Mouse (Mus musculus) kidney, postnatal 36 days (tissue): ENCODE data around the gene Tmem170b.

Experiments used
- DNase-seq, 2 experiments: peaks; one replicate each; pipeline ENCODE4 v3.0.0; 2021 to 2022; ENCODE audit warnings: mixed read lengths in 2 of 2

The Tmem170b gene

DNA sequence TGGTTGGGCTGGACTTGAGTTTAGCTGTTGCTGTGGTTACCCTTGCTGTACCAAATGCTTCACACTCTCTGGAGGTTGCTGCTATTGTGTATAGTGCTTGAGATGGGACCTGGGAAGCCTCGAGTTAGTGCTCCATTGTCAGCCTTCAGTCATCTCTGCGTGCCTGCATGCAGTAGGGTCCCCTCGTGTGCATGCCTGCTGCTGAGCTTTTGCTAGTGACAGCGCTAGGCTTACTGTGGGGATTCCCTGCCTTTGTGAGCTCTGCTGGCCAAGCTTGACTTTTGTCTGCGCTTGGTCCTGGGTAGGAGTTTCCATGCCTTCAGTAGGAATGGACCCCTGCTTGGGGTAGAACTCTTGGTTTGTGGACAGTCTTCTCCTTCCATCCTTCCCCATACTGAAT lies 9.3 kb downstream of the Tmem170b start:
- DNase-seq: no peak

DNA sequence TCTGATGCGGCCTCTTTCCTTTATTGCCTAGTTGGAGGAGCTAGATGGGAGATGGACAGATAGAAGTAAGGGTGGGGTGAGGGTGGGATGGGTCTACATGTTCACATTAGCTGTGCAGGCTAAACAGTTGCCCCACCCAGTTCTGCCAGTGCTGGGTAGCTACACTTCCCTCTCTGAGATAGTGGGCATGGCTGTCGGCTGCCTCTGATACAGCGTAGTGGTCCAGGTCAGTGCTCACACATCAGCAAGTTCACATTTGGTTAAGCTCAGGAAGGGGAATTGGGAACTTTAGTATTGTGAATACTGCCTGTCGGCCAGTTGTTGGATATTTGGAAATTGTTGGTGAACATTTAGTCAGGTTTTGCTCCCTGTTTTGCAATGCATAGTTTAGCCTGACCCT lies 13.8 kb downstream of the Tmem170b start:
- no peak for DNase-seq

DNA sequence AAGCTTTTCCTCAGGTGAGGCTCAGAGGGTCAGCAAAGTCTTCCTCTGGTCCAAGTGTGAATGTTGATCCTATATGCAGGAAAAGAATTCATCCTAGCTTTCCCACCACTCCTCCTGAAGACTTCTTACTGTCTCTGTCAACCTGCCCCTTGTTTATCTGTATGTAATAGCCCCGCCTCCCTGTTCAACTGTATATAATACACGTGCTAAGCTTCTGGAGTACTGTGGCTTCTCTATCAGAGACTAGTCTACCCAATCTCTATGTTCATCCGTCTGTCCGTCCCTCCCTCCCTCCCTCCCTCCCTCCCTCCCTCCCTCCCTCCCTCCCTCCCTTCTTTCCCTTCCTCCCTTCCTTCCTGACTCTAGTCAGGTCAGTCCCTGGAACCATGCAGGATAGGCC lies 14.4 kb downstream of the Tmem170b start:
- no peak for DNase-seq

DNA sequence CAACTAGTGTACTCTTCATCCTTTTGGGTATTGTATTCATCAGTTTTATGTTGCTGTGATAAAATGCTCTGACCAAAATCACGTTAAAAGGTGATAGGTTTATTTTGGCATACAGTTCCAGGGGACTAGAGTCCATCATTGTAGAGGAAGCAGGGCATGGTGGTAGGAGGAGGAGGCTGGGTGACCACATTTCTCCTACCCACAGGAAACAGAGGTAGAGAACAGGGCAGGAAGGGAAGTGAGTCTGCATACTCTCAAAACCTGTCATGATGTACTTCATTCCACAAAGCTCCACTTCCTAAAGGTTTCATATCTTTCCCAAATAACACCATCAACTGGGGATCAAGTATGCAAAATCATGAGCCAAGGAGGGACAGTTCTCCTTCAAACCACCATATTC lies 18.4 kb downstream of the Tmem170b start:
- no peak for DNase-seq

DNA sequence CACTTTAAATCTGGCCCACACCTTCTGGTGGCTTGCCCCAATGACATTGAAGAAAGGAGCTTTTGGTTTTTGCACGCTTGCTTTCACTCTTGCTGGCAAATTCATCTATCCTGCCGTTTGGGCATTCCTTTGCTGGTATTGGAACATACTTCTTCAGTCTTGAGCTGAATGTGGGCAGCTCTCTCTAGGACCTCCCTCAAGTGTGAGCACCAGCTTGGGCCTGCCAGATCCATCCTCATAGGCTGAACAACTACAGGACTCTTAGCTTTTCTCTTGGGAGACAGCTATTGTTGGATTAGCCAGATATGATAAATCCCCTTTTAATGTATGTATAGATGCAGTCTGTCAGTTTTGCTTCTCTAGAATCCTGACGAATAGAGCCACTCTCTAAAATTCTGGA lies 19.5 kb downstream of the Tmem170b start:
- DNase-seq: no peak

DNA sequence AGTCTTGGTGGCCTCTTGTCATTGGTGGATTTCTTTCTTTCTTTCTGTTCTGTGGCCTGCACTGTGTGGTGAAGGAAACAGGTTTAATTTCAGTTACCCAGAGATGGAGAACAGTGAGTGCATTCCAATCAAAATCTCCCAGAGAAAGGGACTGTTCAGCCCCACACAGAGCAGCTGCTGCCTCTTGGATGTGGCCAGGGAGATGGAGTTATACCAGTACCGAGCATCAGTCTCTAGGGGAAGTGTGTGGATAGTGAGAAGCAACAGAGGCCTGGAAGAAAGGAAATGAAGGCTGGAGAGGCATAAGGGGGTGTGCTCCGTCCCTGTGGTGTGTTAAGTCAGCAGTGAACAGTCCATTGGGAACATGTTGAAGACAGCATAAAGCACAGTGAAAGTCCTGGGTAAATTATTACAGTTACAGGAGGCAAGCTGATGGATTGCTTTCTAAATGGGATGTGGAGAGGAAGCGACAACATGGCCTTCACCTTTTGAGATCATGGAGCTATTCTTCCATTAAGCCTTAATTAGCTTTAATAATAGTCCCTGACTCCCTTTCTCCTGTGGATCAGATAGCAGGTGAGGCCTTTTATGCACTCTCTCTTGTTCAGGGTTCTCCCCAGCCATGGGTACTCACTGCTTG lies 21.7 kb downstream of the Tmem170b start:
- DNase-seq: no peak

DNA sequence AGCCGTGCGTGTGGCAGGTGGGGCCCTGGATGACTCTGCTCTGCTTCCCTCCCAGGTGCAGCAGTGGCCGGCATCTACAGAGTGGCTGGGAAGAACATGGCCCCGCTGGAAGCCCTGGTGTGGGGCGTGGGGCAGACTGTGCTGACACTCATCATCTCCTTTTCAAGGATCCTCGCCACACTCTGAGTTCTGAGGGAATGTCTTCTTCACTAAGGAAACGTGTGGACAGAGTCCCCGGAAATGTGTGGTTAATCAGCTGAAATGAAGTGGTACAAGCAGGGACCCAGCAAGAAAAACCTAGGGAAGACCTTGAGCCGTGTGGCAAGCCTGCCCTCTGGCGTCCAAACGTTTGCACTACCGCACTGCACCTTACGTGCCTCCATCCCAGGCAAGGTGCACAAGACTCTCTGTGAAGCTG lies 28.7 kb downstream of the Tmem170b start:
- DNase-seq: peak; percentile 70 to 89

DNA sequence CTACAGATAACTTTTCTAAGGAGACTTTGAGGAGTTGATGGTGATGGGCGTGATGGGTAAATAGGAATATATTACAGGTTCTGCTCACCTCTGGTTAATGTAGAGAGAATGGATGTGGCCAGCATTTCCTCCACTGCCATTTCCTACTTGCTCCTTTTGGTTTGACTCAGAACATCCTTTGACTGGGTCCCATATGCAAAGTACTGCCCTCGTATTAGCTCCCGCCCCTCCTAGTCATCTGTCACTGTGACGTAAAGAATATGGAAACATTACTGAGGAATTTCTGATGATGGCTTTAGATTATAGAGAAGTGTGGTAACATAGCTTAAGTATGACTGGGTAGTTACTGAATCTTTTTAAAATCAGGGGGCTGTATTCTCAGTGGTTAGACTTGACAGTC lies 32.4 kb downstream of the Tmem170b start:
- DNase-seq: no peak

DNA sequence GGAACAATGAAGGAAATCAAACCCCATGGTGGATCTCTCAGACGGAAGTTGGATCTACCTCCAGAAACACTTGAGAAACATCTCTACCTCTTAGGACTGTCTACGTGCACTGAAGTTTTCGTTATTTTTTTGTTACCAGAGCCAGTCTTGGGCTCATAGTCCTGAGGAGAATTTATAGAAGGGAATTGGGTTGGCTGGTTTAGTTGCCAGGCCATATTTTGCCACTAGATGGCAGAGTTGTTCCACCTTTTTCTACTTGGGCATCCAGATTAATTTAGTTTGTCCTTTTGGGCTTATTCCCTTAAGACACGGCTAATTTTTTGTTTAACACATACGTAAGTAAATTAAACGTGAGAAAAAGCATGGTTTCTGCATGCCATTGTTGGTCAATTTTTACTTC lies 37.1 kb downstream of the Tmem170b start:
- DNase-seq: peak; percentile 70 to 84

DNA sequence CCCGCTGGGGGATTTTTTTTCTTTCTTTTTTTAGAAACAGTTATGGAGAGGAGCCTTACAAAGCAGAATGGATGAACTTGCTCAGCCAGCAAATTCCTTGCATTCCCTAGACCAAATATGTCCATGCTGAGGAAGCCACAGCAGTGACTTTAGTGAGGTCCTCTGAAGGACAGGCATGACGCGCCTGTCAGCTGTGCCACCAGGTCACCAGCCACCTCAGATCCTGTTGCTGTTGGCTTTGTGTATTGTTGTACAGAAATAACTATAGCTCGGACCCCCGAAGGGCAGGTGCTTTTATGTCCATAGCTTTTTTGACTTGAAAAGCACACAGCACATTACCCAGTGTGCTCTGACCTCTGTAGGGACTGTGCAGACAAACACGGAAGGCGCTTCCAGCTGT lies 38.1 kb downstream of the Tmem170b start:
- DNase-seq: peak; percentile 69 to 81

DNA sequence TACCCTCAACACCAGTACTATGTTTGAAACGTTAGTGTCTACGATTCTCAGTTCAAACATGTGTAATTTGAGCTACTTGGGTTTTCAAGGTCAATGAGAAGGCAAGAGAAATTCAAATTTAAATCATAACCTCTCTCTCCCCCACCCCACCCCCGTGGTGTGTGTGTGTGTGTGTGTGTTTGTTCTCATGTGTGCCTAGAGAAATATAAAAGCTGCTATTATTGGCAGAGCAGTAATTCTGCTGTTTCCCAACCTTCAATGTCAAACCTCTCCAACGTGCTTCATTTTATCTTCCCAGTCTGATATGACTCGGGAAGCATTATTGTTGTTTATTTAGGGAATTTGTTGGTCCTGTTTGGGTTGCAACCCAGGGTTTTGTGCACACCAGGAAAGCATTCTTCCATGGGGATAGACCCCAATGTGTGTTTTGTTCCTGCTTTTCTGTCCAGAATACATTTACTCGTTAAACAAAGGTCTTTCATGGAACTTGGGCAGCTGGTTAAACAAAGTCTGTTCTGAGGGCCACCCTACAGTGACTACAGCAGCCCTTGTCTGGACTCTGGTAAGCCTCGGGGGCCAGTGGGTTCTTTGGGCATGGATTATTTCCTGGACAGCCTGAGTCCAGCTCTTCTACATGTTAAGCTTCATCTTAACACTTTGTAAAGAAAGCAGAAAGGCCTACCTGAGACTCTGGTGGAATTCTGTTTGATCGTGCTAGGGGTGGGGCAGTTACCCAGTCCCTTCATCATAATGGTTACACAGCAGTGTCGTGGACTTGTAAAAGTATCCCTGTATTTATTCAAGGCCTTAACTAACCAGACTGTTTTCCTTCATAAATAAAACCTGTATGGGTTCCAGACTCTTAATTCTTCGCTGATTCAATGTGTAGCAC lies 39.1 kb downstream of the Tmem170b start:
- DNase-seq: no peak

DNA sequence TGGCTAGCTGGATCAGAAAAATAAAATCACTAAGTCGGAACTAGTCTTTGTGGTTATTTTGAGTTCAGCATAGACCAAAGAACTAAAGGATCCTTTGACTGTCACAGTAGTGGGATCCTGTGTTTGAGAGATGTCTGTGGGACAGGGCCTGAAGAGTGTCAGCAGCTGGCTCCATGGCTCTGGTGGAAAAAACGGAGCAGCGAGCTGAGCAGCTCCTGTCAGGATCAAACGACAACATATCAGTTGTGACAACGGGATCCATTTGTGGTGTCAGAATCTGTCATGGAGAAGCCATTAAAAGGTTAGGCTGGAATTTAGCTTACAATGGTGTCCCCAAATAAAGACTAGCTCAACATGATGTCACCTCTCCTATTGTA lies 39.8 kb downstream of the Tmem170b start:
- DNase-seq: no peak

DNA sequence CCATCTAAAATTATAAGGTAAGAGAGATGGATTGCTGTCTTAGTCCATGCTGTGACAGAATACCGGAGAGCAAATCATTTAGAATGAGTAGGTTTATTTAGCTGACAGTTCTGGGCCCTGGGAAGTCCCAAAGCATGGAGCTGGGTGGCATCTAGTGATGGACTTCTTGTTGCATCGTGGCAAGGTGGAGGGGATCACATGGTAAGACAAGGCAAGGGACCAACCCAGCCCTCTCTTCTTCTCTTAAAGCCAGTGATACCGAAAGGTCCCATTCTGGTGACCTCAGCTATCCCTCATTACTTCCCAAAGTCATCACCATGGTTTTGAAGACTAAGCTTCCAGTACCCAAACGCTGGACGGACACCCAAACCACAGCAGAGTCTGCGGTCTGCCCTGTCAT lies 42.3 kb downstream of the Tmem170b start:
- no peak for DNase-seq

DNA sequence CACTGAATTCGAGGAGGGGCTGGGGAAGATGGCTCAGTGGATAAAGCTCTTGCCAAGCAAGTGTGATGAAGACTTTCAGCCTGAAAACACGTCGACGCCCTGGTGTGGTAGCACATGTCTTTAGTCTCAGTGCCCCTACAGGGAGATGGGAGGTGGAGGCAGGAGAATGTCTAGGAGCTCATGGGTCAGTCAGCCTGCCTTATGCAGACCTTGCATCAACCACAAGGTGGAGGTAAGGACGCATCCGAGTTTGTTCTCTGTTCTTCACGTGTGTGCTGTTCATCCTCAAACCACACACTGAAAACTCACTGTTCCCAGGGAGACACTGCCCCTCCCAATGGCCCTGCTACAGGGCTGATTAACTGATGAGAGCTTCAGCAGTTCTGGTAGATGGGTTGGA lies 45.0 kb downstream of the Tmem170b start:
- no peak for DNase-seq

DNA sequence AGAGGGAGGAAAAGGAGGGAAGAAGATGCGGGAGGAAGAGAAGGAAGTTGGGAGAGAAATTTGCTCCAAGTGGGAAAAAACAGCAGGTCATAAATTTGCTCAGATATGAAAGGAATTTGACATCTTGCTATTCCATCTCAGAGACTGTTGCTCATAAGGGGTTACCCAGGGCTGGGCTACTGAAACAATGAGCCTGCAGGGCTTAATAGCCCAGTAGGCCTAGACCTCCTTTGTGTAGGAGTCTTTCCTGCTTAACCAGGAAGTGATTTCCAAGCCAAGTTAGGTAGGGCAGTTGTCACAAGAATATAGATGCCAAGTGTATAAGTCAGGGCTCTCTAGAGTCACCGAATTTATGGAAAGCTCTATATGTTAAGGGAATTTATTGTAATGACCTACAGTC lies 48.1 kb downstream of the Tmem170b start:
- no peak for DNase-seq

DNA sequence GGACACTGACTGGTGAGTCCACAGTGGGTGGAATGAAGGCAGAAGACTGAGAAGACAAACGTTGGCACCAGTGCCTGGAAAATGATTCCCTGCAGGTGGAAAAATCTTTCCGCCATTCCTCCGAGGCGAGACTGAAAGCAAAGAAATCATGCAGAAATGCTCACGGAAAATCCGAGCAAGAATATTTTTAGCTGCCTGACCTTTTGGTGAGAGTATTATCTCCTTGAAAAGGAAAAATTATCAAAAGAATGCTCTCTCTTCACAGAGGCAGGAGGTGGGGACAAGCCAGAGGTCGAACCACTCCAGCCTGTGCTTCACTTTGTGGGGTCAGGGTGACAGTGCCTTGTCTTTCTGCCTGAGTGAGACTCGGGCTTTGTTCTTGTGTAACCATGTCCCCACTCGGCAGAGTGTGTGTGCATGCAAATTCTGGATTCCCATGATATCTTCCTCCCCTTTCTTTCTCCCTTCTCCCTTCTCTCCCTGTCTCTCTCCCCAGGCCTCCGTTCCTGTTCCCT lies 49.9 kb downstream of the Tmem170b start:
- no peak for DNase-seq

DNA sequence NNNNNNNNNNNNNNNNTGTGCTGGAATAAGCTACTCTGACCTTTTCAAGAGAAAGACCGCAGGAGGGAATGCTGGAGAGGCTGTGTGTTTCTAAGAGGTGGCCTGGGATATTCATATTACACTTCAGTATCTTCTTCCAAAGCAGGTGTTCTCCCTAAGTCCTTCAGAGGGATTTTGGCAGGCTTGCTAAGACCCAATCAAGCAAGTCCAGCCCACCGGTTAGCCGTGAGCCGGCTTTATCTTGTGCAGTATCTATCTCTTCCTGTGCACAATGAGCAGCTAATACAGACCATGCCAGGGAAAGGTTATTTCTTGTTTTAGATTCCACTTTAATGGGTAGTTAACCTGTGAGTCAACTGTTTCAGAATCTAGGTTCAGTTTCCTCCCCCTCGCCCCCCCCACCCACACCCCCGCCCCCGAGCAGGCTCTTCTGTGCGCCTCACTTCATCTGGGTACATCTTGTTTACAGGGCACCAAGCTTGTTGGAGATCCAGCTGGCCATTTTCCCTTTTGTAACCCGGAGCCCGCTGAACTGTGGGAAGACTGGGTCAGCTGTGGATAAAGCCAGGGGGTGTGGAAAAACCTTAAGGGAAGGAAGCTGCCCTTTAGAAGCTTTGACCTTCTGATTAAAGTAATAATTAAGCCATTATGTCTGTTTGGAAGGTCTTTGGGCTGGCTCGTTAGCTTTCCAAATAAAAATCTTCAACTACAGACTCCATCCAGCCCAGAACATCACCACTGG lies 54.5 kb downstream of the Tmem170b start:
- peak; percentile 74 to 92 for DNase-seq

DNA sequence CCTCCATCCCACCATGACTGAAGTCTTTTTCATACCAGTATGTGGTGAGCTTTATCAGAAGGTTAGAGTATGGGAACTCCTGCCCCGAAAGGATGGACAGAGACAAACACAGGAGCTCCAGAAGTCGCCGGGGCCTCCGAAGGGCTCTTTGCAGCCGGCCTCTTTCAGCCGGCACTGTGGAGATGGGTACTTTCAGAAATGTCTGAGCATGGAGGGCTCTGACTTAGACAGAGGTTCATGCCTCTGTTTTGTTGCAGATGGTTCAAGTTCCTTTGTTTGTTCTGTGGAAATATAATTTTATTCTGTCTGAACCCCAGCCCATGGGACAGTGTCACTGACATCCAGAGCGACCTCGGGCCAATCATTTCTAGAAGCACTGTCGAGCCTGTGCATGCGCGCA lies 55.4 kb downstream of the Tmem170b start:
- no peak for DNase-seq

DNA sequence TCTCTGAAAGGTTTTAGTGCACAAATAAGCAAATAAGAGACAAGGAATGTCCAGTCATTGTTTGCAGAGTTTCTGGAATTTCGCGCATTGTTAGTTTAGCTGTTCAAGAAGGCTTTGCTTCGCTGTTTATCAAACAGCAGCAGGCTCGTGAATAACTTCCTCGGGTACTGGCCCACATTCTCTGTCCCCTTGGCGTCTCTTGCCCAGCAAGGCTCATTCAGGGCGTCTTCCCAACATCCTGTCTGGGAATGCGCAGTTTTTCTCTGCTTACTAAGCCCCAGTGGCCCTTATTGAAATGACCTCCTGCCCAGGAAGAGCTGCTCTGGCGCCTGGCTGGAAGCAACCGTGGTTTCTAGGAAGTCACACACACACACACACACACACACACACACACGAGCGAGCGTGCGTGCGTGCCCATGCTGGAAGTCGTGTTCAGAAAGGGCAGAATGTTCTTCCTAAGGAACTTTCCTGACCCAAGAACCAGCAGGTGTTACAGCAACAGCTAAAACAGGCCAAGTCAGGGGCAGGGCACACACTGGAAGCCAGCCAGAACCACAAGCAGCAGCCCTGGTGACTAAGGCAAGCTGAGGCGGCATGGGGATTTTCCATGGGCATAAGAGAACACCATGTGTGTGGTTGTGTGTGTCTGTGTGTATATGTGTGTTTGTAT lies 56.8 kb downstream of the Tmem170b start:
- DNase-seq: peak; percentile 87 to 91

DNA sequence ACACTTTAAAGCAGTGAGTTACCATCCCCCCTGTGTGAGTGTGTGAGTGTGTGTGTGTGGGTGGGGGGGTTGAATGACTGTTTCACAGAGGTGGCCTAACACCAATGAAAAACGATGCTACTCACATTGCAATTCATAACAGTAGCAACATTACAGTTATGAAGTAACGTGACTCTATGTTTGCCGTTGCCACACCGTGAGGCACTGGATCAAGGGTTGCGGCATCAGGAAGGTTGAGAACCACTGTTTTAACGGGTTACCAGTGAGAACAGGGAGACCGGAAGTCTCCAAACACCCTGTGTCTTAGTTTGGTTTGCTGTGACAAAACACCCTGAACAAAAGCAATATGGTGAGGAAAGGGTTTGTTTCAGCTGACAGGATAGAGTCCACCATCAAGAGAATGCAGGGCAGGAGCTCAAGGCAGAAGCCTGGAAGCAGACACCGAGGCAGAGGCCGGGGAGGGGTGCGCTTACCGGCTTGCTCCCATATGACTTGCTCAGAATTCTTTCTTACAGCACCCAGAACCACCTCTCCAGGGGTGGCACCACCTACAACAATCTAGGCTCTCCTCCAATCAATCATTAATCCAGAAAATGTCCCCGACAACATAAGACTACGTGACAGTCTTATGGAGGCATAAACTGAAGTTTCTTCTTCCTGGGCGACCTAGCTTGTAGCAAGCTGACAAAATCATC lies 57.9 kb downstream of the Tmem170b start:
- peak; percentile 47 to 51 for DNase-seq

DNA sequence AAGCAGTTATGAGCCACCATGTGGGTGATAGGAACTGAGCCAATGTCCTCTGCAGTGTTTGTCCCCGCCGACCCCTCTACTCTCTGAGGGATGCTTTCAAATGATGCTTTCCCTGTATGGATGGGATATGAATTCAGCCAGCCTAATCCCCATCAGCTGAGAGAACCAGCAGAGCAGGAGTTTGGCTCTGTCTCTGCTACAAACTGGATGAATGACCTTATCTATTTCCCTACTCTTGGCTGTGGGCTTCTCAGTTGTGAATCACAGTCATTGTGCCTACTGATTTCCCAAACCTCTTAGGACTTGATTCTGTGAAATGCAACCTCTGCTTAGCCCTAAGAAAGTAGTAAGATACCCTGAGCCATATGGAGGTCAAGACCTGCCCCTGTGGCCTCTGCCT lies 64.2 kb downstream of the Tmem170b start:
- no peak for DNase-seq
